Mouse (Mus musculus): ENCODE measurements around the gene Med12.
"Not testable (repeated sequence)": the region's sequence is repeated elsewhere in the genome, so short reads cannot be mapped to it uniquely, and the experiment has no call there.

The Med12 gene

GRCm38 (mm10) chrX:101300427-101301030 lies 26.7 kb downstream of the Med12 start:
- no peak for DNase-seq

GRCm38 (mm10) chrX:101301654-101302053 lies 27.8 kb downstream of the Med12 start:
- no peak for DNase-seq

DNA sequence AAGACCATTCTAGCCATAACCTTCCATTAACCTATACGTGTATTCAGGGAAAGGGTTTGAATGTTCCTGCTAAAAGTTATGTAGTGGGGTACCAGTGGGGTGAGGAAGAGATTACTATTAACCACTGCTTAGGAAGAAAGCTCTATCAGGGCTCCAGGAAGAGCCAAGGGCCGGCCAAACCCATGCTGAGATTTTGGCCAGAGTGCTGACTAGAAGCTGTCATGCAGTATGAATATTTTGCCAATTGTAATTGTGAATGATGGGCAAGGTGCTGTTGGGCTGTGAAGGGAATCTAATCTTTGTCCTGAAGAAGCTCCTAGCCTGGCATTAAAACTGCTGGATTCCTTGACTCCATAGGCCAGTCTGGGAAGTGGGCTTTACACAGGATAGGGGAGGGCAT lies 30.8 kb downstream of the Med12 start:
- no peak for DNase-seq

DNA sequence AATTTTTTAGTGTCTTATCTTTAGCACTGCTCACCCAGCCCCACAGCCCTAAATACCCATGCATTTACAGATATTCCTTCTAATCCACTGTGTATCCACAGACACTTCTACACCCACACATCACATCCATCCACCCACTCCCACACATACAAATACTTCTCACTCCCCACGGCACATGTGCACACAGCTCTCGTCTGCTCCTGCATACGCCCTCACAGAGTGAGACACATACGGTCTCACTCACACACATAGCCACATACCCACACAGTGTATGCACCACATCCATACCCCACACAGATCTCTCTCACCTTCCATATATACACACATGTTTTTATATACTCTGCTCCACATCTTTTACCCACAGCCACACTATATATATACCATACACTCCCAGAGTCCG lies 35.5 kb downstream of the Med12 start:
- no peak for DNase-seq

DNA sequence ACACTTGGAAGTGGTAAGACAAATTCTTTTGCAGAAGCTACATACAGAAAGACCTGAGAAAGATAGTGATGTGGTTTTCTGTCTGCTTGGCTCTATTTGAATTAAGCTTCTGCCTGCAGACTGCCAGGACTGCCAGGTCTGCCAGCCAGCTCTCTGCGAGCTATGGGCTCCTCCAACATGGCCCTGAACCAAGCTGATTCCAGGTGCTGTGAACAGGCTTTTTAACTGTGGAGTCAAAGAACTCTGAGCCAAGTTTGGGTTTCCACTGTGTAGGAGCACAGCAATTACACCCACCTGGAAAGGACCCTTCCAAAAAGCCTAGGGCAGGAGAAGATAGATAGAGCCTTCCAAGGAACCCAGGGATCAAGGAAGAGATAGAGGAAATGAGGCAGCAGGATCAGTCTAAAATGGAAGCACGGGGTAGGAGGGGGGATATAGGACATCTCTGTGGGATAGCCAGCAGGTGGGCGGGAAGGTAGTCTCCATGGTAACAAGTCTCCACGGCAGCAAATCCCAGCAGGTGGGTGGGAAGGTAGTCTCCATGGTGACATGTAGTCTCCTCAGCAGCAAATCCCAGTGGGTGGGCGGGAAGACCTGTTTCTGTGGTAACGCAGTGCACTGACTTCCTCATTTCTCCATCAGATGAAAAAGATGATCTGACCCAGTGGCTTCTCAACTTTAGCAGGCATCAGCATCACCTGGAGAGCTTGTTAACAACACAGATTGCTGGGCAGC lies 40.0 kb downstream of the Med12 start:
- DNase-seq = no peak

DNA sequence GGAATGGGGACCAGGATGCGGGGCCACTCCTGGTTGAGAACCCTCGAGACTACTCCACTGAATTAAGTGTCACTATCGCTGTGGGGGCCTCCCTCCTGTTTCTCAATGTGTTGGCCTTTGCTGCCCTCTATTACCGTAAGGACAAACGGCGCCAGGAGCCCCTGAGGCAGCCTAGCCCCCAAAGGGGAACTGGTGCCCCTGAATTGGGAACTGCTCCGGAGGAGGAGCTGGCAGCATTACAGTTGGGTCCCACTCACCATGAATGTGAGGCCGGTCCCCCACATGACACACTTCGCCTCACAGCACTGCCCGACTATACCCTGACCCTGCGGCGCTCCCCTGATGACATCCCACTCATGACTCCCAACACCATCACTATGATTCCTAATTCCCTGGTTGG lies 45.9 kb downstream of the Med12 start:
- no peak for DNase-seq

DNA sequence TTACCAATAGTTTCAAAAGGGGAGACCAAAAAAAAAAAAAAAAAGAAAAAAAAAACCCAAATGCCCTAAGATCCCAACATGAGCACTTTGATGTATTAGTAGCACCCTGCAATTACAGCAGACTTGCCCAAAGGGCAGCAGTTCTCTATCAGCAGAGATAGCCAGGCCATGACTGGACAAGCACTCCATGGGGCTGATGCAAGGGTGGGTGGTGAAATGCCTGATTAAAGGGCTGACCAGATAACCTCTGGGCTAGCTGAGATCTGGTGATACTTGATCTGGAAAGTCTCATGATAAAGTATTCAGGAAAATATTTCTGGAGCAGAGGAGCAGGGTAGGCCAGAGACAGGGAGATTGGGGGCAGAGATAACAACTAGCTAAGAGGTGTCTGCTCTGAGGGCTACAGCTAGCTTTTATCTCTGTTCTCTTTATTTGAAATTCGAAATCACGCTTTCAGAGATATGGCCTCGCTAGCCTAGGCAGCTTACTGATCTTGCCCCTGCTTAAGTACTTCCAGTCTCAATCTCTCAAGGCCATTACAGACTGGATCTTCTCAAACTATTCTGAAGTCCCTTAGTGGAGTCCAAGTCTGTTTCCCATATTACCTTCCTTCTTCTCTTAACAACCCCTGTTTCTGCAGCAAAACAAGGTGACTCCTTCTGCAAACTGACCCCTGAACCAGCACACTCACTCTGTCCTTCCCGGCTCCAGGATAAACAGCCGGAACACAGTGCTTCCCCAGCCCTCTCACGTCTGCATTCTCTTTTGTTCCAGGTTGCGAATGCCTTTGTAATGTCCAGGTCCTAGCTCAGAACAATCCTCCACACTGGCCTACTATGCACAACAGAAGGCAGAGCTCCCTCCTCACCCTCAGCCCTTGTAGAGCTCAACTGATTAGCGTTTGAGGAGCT lies 52.4 kb downstream of the Med12 start:
- no peak for DNase-seq

DNA sequence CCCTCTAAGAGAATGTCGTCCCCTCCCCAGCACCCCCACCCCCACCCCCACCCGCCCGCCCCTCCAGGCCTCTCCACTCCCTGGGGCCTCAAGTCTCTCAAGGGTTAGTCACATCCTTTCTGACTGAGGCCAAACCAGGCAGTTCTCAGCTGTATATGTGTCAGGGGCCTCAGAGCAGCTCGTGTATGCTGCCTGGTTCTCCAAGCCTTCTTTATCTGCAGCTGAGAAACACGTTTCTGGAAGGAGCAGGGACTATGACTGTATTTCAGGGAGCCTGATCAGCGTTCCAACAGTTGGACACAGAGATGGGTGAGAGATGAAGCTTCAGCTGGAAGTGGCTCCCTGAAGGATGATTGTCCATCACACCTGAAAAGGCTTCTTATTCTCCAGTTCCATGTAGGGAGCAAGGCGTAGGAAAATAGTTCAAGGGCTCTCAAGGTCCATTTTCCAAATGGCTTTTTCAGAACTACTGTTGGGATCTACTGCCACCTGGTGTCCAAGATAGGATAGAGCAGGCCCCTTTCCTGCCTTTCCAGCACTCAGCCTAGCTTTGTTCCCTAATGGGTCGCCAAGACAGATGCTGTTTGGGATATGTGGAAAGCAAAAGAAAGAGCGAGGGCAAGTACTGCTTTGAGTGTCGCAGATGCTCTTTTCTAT lies 55.7 kb downstream of the Med12 start:
- DNase-seq = peak; percentile 66

- DNase-seq = no peak
Observed at GRCm38 (mm10) chrX:101332031-101332374, 58.2 kb downstream of the Med12 start.

GRCm38 (mm10) chrX:101332375-101333211 lies 58.8 kb downstream of the Med12 start:
- DNase-seq = peak; percentile 83

- no peak for DNase-seq
Observed at GRCm38 (mm10) chrX:101334606-101335005, 60.8 kb downstream of the Med12 start.

DNA sequence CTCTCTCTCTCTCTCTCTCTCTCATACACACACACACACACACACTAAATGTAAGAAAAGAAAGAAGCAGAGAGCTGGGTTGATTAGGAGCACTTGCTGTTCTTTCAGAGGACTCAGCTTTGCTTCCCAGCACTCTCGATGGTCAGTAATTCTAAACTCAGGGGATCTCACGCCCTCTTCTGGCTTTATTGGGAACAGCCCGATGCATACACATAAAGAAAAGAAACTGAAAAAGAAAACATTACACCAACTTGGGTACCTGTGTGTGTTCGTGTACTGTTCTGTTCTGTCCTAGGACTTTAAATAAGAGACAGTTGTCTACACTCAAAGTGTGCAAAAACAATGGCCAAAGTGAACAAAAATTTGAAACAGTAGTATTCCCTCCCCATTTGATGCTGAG lies 64.8 kb downstream of the Med12 start:
- DNase-seq = no peak

DNA sequence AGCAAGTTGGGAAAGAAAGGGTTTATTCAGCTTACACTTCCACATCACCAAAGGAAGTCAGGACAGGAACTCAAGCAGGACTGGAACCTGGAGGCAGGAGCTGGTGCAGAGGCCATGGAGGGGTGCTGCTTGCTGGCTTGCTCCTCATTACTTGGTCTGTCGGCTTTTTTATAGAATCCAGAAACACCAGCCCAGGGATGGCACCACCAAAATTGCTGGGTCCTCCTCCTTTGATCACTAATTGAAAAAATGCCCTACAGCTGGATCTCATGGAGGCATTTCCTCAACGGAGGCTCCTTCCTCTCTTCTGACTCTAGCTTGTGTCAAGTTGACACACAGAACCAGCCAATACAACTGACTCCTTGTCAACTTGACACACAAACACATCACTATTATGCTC lies 69.0 kb downstream of the Med12 start:
- DNase-seq = not testable (repeated sequence)

DNA sequence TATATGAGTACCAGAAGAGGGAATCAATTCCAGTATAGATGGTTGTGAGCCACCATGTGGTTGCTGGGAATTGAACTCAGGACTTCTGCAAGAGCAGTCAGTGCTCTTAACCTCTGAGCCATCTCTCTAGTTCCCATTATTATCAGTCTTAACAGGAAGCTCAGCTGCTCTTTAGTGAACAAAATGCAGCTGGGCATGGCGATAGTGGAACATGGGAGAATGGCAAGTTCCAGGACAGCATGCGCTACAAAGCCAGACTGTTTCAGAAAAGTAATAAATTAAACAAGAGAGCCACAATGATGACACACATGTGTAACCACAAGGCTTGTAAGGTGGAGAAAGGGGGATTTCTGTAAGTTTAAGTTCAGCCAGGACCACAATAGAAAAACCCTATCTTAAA lies 71.6 kb downstream of the Med12 start:
- no peak for DNase-seq

GRCm38 (mm10) chrX:101346475-101346874 lies 72.6 kb downstream of the Med12 start:
- DNase-seq = no peak
